Mouse (Mus musculus): ENCODE results near the gene Izumo1. TPM values are rescaled to one million over a fixed set of nuclear protein-coding genes. Genes with fewer than 3 reads are reported as not detected.

Gene Izumo1
- 0.13 and 0.17 TPM in 2 replicates for polyA plus RNA-seq (2016; fragmentation: Nextera tagmentation; extraction: Ambion mirVana)

DNA sequence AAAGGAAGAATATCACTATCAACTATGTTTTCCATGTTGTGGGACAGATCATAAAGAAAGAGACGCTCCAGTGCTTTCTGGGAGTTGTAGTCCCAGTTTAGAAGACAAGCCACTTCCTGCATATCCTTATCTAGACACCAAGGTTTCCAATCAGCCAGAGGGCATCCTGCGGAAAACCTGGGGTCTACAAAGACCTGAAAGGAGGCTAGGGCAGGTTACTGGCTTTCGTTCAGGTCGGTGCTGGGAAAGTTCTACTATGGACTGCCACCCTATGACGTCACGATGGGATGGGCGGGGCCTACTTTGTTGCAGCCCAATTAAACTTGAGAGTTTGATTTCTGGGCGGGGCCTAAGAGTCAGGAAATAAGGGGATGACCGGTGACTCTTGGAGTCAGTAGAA lies at the start of gene Izumo1:
Gene Izumo1 (plus strand): TSS at position 369 of the 400 bp plus-strand sequence.
- 29% methylated on average over 9 of the region's 9 CpGs for WGBS
- Histone ChIP-seq H3K9ac (replicated peaks) (no peak within 1 kb of the TSS), H3K9me3 (no peaks in the 10 kb centered on the region), H3K4me1 (replicated peaks) (peaks cover 10% of the 10 kb centered on the region), H3K27ac (no peak within 1 kb of the TSS), H3K27me3 (peaks cover 48% of the 10 kb centered on the region), H3K36me3 (no peaks in the 10 kb centered on the region), H3K4me2 (no peak within 1 kb of the TSS), H3K4me3 (replicated peaks) (no peak within 1 kb of the TSS)
- no peak for ATAC-seq (ENCODE audit: insufficient number of reproducible peaks, insufficient read depth, low FRiP score, low TSS enrichment, low read depth)

DNA sequence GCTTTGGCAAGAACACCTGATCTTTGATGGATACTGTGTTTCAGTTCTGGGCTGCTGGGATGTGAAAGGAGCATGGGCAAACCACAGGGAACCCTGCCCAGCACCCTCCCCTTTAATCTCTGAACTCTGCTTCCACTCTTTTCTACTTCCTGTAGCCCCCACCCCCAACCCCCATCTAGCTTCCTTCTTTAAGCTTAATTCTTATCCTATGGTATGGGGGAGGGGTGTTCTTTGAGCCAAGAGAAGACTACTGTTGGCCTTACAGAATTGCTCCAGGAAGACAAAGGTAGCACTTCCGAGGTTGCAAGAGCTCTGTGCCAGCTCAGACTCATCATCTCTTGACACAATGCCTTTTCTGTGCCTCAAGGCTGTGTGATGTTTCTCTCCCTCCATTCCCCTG lies 49.6 kb upstream of the Izumo1 start:
- no peak overlapping the region for H3K27ac ChIP-seq
- WGBS = 64% methylated on average over 1 of the region's 1 CpGs
- H3K27me3 ChIP-seq = no peaks in the 10 kb centered on the region
- 0 out of 2 replicates have a peak overlapping the region, but pooled peaks have one; percentile 71 for H3K4me2 ChIP-seq
- no peak for ATAC-seq (ENCODE audit: insufficient number of reproducible peaks, insufficient read depth, low FRiP score, low TSS enrichment, low read depth)
- H3K36me3 ChIP-seq = peaks cover 16% of the 10 kb centered on the region
- no peak overlapping the region for H3K9ac ChIP-seq (replicated peaks)
- no peaks in the 10 kb centered on the region for H3K9me3 ChIP-seq
- no peak overlapping the region for H3K4me3 ChIP-seq (replicated peaks)
- H3K4me1 ChIP-seq (replicated peaks) = peaks cover 25% of the 10 kb centered on the region

DNA sequence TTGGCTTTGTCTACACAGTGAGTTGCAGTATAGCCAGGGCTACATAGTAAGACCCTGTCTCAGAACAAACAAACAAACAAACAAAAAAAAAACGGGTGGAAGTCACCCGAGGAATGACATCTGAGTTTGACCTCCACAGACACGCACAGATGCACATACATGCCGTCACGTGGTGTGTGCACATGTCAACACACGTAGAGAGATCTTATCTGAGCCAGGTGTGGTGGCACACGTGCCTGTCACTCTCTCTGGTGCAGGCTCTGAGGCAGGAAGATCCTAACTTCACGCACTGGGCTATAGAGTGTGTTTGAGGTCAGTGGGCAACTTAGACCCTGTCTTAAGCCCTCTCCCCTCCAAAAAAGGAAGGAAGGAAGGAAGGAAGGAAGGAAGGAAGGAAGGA lies 47.7 kb upstream of the Izumo1 start:
- Histone ChIP-seq H3K4me1 (replicated peaks) (peaks cover 16% of the 10 kb centered on the region), H3K27me3 (no peaks in the 10 kb centered on the region), H3K27ac (no peak overlapping the region), H3K9me3 (no peaks in the 10 kb centered on the region), H3K9ac (replicated peaks) (no peak overlapping the region), H3K4me2 (no peak overlapping the region), H3K36me3 (peaks cover 34% of the 10 kb centered on the region), H3K4me3 (replicated peaks) (no peak overlapping the region)
- whole genome bisulfite sequencing = 78% methylated on average over 8 of the region's 8 CpGs
- no peak for ATAC-seq (ENCODE audit: insufficient number of reproducible peaks, insufficient read depth, low FRiP score, low TSS enrichment, low read depth)

GRCm38 (mm10) chr7:45574472-45575379 lies 46.9 kb upstream of the Izumo1 start:
- ATAC-seq (ENCODE audit: insufficient number of reproducible peaks, insufficient read depth, low FRiP score, low TSS enrichment, low read depth) = no peak
- peaks cover 36% of the 10 kb centered on the region for H3K36me3 ChIP-seq
- no peak overlapping the region for H3K4me2 ChIP-seq
- 85% methylated on average over 15 of the region's 15 CpGs for WGBS
- H3K9ac ChIP-seq (replicated peaks) = no peak overlapping the region
- peaks cover 16% of the 10 kb centered on the region for H3K4me1 ChIP-seq (replicated peaks)
- no peaks in the 10 kb centered on the region for H3K27me3 ChIP-seq
- H3K27ac ChIP-seq = no peak overlapping the region
- H3K4me3 ChIP-seq (replicated peaks) = no peak overlapping the region
- no peaks in the 10 kb centered on the region for H3K9me3 ChIP-seq

GRCm38 (mm10) chr7:45585923-45586322 lies 35.7 kb upstream of the Izumo1 start:
- ATAC-seq (ENCODE audit: insufficient number of reproducible peaks, insufficient read depth, low FRiP score, low TSS enrichment, low read depth) = no peak
- WGBS = 92% methylated on average over 6 of the region's 6 CpGs
- Histone ChIP-seq H3K4me1 (replicated peaks) (0 out of 2 replicates have a peak, but pooled peaks cover 3% of the 10 kb centered on the region), H3K4me3 (replicated peaks) (no peak overlapping the region), H3K9ac (replicated peaks) (no peak overlapping the region), H3K27ac (no peak overlapping the region), H3K36me3 (peaks cover 43% of the 10 kb centered on the region), H3K27me3 (no peaks in the 10 kb centered on the region), H3K9me3 (no peaks in the 10 kb centered on the region), H3K4me2 (no peak overlapping the region)

DNA sequence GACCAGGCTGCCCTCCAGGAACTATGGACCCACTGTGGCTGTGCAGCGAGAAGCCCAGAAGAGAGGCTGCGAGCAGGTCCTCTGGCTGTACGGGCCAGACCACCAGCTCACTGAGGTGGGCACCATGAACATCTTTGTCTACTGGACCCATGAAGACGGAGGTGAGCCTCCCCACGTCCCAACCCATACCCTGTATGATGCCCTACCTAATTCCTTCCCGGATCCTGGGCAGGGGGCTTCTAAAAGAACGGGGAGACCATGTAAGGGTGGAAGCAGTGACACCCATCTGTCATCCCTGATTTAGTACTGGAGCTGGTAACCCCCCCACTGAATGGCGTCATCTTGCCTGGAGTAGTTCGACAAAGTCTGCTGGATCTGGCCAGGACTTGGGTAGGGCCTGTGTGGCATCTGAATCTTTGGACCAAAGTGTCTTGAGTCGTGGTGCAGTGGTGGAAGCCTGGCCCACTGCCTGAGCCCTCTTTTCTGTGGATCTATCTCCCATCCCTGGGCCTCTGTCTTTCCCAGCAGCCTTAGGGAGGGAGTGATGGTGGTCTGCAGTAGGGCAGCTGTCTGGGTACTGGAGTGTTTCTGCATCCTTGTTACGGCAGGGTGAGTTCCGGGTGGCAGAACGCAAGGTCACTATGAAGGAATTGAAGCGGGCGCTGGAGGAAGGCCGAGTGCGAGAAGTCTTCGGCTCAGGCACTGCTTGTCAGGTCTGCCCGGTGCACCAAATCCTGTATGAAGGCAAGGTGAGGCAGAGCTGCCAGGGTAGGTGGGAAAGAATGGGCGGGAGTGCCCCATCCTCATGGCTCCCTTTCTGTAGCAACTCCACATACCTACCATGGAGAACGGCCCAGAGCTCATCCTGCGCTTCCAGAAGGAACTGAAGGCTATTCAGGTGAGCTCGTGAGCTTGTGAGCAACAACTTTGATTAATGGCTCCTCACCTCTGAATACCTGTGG lies 33.7 kb upstream of the Izumo1 start:
- H3K9ac ChIP-seq (replicated peaks) = no peak overlapping the region
- WGBS = 92% methylated on average over 23 of the region's 23 CpGs
- no peak for ATAC-seq (ENCODE audit: insufficient number of reproducible peaks, insufficient read depth, low FRiP score, low TSS enrichment, low read depth)
- no peak overlapping the region for H3K27ac ChIP-seq
- no peak overlapping the region for H3K4me3 ChIP-seq (replicated peaks)
- no peaks in the 10 kb centered on the region for H3K27me3 ChIP-seq
- H3K4me1 ChIP-seq (replicated peaks) = 0 out of 2 replicates have a peak, but pooled peaks cover 3% of the 10 kb centered on the region
- H3K4me2 ChIP-seq = no peak overlapping the region
- peaks cover 36% of the 10 kb centered on the region for H3K36me3 ChIP-seq
- no peaks in the 10 kb centered on the region for H3K9me3 ChIP-seq

GRCm38 (mm10) chr7:45589173-45589572 lies 32.4 kb upstream of the Izumo1 start:
- 8% methylated on average over 19 of the region's 19 CpGs for WGBS
- H3K27ac ChIP-seq = no peak overlapping the region

GRCm38 (mm10) chr7:45589898-45590297 lies 31.7 kb upstream of the Izumo1 start:
- H3K36me3 ChIP-seq = peaks cover 19% of the 10 kb centered on the region
- 92% methylated on average over 5 of the region's 5 CpGs for WGBS
- H3K9me3 ChIP-seq = no peaks in the 10 kb centered on the region
- no peak for ATAC-seq (ENCODE audit: insufficient number of reproducible peaks, insufficient read depth, low FRiP score, low TSS enrichment, low read depth)
- no peak overlapping the region for H3K9ac ChIP-seq (replicated peaks)
- H3K4me2 ChIP-seq = peak overlapping the region; percentile 51
- H3K27me3 ChIP-seq = no peaks in the 10 kb centered on the region
- H3K27ac ChIP-seq = no peak overlapping the region
- H3K4me1 ChIP-seq (replicated peaks) = 0 out of 2 replicates have a peak, but pooled peaks cover 3% of the 10 kb centered on the region
- H3K4me3 ChIP-seq (replicated peaks) = no peak overlapping the region

More at GRCm38 (mm10) chr7:45589173-45589572, 32.4 kb upstream of the Izumo1 start:
- Histone ChIP-seq H3K9me3 (no peaks in the 10 kb centered on the region), H3K4me2 (peak overlapping the region; percentile 51), H3K27me3 (no peaks in the 10 kb centered on the region), H3K4me1 (replicated peaks) (0 out of 2 replicates have a peak, but pooled peaks cover 3% of the 10 kb centered on the region), H3K36me3 (peaks cover 25% of the 10 kb centered on the region), H3K9ac (replicated peaks) (no peak overlapping the region; the same call in 1 of the 2 replicates), H3K4me3 (replicated peaks) (peak overlapping the region; percentile 31)
- peak; percentile 94 for ATAC-seq (ENCODE audit: insufficient number of reproducible peaks, insufficient read depth, low FRiP score, low TSS enrichment, low read depth)

DNA sequence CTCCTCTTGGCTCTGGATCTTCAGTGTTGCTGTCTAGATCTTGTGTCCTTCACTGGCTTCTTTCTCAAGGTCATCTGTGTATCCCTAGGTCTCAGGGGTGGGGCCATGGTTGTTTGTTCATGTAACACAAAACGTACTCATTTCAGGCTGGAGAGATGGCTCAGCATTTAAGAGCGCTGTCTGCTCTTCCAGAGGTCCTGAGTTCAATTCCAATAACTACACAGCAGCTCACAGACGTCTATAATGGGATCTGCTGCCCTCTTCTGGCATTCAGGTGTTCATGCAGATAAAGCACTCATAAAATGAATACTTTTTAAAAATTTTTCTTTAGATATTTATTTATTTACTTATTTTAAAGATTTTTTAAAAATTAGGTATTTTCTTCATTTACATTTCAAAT lies 30.7 kb upstream of the Izumo1 start:
- no peaks in the 10 kb centered on the region for H3K27me3 ChIP-seq
- no peak overlapping the region for H3K4me2 ChIP-seq
- H3K4me3 ChIP-seq (replicated peaks) = no peak overlapping the region
- H3K27ac ChIP-seq = no peak overlapping the region
- peaks cover 9% of the 10 kb centered on the region for H3K36me3 ChIP-seq
- 65% methylated on average over 3 of the region's 3 CpGs for WGBS
- H3K9ac ChIP-seq (replicated peaks) = no peak overlapping the region
- H3K4me1 ChIP-seq (replicated peaks) = 0 out of 2 replicates have a peak, but pooled peaks cover 3% of the 10 kb centered on the region
- H3K9me3 ChIP-seq = no peaks in the 10 kb centered on the region
- ATAC-seq (ENCODE audit: insufficient number of reproducible peaks, insufficient read depth, low FRiP score, low TSS enrichment, low read depth) = no peak

- Histone ChIP-seq H3K4me3 (replicated peaks) (no peak overlapping the region), H3K9me3 (no peaks in the 10 kb centered on the region), H3K9ac (replicated peaks) (no peak overlapping the region), H3K27ac (no peak overlapping the region), H3K36me3 (peaks cover 5% of the 10 kb centered on the region; the same call in 1 of the 2 replicates), H3K27me3 (no peaks in the 10 kb centered on the region), H3K4me1 (replicated peaks) (0 out of 2 replicates have a peak, but pooled peaks cover 3% of the 10 kb centered on the region), H3K4me2 (no peak overlapping the region)
- 87% methylated on average over 7 of the region's 7 CpGs for WGBS
- ATAC-seq (ENCODE audit: insufficient number of reproducible peaks, insufficient read depth, low FRiP score, low TSS enrichment, low read depth) = no peak
Observed at GRCm38 (mm10) chr7:45591880-45592279, 29.7 kb upstream of the Izumo1 start.
